Mouse (Mus musculus) ovary, postnatal 10 days (tissue): ENCODE measurements around the gene Dnah8.

Experiments
- DNase-seq: peaks from one replicate; pipeline ENCODE4 v3.0.0; 2022; ENCODE audit warnings: low spot score

The Dnah8 gene

GRCm38 (mm10) chr17:30663170-30663569, 39.0 kb downstream of the Dnah8 start:
- no peak for DNase-seq

GRCm38 (mm10) chr17:30664856-30665255, 40.7 kb downstream of the Dnah8 start:
- DNase-seq: no peak

DNA sequence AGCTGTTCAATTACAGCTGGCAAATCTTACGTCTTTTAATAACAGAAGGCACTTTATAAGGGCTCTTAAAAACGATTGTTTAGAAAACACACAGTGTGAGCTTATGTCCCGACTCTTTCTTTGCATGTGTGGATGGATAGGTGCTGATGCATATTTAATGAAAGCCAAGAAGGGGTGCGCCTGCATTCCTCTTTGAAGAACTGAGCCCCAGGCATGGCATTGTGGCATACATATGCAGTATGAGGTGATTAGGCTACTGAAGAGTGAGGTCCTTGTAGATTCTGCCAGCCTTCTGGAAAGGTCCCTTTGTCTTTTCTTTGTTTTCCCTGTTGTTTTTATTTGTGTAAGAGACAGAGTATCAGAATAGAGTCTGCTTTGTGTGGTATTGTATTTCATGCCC, 48.4 kb downstream of the Dnah8 start:
- no peak for DNase-seq

- DNase-seq: no peak
Observed at GRCm38 (mm10) chr17:30673023-30673422, 48.9 kb downstream of the Dnah8 start.

GRCm38 (mm10) chr17:30675021-30675740, 51.0 kb downstream of the Dnah8 start:
- no peak for DNase-seq

DNA sequence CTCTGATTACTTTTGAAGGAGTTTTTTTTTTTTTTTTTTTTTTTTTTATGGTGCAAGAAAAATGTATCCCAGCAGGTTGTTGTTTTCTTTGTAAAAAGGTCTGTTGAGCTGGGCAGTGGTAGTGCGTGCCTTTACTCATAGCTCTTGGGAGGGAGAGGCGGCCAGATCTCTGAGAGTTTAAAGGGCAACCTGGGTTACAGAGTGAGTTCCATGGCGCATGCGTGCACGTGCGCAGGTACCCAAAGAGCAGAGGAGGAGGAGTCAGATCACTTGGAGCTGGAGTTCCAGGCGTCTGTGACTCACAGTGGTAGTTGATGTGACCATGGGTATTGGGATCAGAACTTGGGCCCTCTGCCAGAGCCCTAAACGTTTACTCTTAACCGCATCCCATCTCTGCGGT, 54.4 kb downstream of the Dnah8 start:
- DNase-seq: no peak

- DNase-seq: no peak
Observed at GRCm38 (mm10) chr17:30679612-30680011, 55.5 kb downstream of the Dnah8 start.

DNA sequence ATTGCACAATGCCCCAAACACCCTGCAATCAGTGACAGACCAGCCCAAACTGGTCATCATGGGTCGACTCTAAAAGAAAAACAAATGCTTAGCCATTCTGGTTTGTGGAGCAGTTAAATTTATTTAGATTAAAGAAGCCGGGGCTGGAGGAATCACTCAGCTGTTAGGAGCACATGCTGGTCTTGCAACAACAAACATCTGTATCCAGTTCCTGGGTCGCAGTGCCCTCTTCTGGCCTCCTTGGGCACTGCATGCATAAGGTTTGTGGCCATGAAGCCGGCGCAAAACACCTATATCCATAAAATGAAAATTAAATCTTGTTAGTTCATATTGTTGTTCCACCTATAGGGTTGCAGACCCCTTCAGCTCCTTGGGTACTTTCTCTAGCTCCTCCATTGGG, 57.5 kb downstream of the Dnah8 start:
- no peak for DNase-seq

DNA sequence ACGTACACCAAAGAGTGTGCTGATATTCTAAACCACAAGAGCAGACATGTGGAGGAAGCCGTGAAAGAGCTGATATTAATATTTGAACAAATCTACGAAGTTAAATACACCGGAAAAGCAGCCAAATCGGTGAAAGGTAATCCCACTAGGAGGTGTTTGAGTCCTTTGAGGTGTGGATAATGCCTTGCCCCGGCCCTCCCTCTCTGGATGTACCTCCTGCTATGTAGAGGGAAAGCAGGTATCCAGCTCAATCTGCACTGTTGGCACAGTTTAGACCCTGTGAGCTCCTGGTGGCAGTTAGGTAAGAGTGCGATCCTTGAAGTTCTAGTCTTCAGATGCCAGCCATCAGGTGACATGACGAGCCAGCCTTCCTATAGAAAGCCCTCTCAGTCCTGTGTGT, 66.0 kb downstream of the Dnah8 start:
- DNase-seq: no peak

DNA sequence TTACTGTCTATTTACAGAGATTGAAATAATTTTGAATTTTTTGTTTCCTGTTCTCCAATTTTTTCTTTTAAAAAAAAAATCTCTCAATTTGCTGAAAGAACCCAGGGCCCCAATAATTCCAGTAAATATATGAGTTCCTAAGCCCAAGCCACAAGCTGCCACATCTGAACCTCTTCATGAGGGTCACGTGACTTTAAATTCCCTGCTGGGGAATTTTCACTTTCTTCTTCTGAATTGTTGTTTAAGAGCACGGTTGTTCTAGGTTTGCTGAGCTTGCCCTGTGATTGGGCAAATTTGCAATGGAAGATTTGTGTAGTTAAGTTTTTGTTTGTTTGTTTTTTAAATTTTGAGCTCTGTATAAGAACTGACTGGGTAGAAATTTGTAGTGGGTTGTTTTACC, 67.3 kb downstream of the Dnah8 start:
- no peak for DNase-seq

DNA sequence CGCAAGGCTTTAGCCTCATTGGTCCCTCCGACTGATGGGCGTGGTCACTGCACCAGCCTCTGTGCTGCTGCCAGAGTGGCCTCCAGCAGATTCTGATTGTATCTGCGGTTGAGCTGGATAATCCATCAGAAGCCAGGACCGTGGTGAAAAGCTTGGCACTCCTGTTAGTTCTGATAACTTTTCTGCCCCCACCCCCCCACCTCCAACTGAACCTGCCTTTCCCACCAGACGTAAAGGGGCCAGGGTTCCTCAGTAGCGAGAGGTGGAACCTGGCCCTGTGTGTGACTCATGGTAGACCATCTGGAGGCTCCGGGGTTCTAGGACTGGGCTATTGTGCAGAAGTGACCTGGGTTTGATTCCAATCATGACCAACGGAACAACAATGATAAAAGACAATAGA, 70.1 kb downstream of the Dnah8 start:
- DNase-seq: no peak

- no peak for DNase-seq
Observed at GRCm38 (mm10) chr17:30714732-30715131, 90.6 kb downstream of the Dnah8 start.

- no peak for DNase-seq
Observed at GRCm38 (mm10) chr17:30718197-30718596, 94.0 kb downstream of the Dnah8 start.

- no peak for DNase-seq
Observed at GRCm38 (mm10) chr17:30719031-30719430, 94.9 kb downstream of the Dnah8 start.

- DNase-seq: no peak
Observed at GRCm38 (mm10) chr17:30727788-30728187, 103.6 kb downstream of the Dnah8 start.

DNA sequence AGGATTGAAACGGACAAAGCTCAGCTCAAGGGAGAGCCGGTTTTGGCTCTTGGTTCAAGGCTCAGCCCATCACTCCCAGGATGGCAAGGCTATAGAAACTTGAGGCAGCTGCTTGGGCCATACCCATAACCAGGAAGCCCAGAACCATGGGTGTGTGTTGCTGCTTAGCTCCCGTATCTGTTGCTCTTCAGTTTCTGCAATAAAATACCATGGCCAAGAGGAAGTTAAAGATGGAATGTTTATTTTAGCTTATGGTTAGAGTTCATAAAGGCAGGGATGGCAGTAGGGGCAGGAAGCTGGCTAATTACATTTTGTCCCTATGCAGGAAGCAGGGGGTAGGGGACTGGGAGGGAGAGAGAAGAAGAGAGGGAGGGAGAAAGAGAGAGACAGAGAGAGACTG, 108.6 kb downstream of the Dnah8 start:
- DNase-seq: no peak

DNA sequence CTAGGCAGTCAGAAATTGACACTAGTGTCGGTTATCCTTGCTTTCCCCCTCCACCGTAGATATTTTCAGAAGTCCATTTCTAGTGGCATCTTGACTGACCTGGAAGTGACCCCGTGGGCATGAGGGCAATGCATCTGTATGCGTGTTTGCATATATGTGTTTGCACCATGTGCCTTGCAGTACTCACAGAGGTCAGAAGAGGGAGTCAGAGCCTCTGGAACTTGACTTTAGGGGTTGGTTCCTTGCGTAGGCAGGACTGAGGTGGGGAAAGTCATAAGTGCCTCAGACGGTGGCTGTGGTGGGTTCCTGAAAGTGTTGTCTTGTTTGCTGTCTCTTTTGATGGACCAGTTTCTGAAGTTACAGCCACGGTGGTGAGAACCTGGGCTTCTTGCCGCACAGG, 110.6 kb downstream of the Dnah8 start:
- no peak for DNase-seq

DNA sequence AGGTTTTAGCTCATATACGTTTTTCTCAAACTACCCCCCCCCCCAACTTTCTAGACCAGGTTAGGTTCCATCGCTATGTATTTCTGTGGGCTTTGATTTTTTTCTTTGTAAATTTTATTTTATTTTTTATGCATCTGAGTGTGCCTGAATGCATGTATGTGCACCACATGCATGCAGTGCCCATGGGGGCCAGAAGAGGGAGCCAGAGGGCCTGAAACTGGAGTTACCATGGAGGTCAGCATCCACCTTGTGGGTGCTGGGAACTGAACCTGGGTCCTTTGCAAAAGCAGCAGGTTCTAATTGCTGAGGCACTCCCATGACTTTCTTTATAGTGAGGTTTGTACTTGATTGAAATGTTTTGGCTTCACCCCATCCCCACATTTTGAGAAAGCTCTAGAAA, 111.3 kb downstream of the Dnah8 start:
- DNase-seq: no peak

GRCm38 (mm10) chr17:30737797-30738196, 113.6 kb downstream of the Dnah8 start:
- no peak for DNase-seq

DNA sequence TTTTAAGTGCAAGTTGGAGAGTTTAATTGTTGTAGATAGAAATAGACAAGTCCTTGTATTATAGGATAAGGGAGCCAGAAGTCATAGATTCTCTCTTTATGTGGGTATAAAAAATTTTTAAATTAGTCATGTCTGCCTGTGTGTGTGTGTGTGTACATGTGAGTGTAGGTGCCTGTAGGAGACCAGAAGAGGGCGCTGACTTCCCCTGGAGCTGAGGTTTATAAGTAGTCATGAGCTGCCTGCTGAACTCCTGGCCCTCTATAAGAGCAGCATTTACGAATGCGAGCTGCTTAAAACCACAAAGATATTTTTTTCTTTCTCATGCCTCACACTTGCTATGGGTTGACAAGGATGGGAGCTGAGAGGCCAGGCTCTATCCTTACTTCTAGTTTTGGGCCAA, 115.6 kb downstream of the Dnah8 start:
- DNase-seq: no peak

- no peak for DNase-seq
Observed at GRCm38 (mm10) chr17:30743947-30744346, 119.8 kb downstream of the Dnah8 start.

- DNase-seq: peak; percentile 24
Observed at GRCm38 (mm10) chr17:30746056-30747024, 122.2 kb downstream of the Dnah8 start.

GRCm38 (mm10) chr17:30749391-30749790, 125.2 kb downstream of the Dnah8 start:
- no peak for DNase-seq
